ENCODE assay signal across 8 mouse cellular contexts in genomic region chr6:88147411-88148003, GRCm38 (mm10). TPM values are rescaled to one million over a fixed set of nuclear protein-coding genes. Genes with fewer than 3 reads are reported as not detected.
A peak's percentile ranks its signal among the peaks of the same experiment; 100 is the strongest.
DNase-seq lines count a peak whose midpoint lies in the region; ATAC-seq and TF ChIP-seq lines count a peak whose summit lies in the region.

No protein-coding gene starts in this region.

- intact Hi-C loops in heart, postnatal 36 days (cut with DNase I): loop anchor here (5.0 kb wide), 1 partner anchor 50 kb away; no protein-coding TSS in a partner anchor

- H3K4me2 ChIP-seq in neural tube, embryonic 13.5 days: no peak overlapping the region
- no peak overlapping the region for H3K4me2 ChIP-seq in neural tube, embryonic 15.5 days

- TF ChIP-seq CTCF in lung, adult 2 months (IDR thresholded peaks at IDR 0.05; ENCODE audit: insufficient read depth, low read length): no peak

- no peak overlapping the region for H3K9ac ChIP-seq in neural tube, embryonic 13.5 days
- H3K9ac ChIP-seq in neural tube, embryonic 15.5 days (replicated peaks): no peak overlapping the region

- DNase-seq in cerebellum, postnatal 10 days: peak; percentile 50 to 63
- peak; percentile 69 to 72 for DNase-seq in heart, postnatal 36 days
- peak; percentile 65 for DNase-seq in lung, adult 2 months
- no peak for DNase-seq in thymus, postnatal 36 days

- H3K36me3 ChIP-seq in neural tube, embryonic 13.5 days: no peaks in the 10 kb centered on the region
- H3K36me3 ChIP-seq in neural tube, embryonic 15.5 days: no peaks in the 10 kb centered on the region

- 73% methylated on average over 16 of the region's 16 CpGs for WGBS in neural tube, embryonic 13.5 days
- WGBS in neural tube, embryonic 15.5 days: 65% methylated on average over 16 of the region's 16 CpGs
- 26% methylated on average over 16 of the region's 16 CpGs for WGBS in lung, adult 2 months

- H3K27me3 ChIP-seq in neural tube, embryonic 13.5 days: no peaks in the 10 kb centered on the region
- no peaks in the 10 kb centered on the region for H3K27me3 ChIP-seq in neural tube, embryonic 15.5 days (replicated peaks)

- H3K27ac ChIP-seq in neural tube, embryonic 13.5 days (replicated peaks): no peak overlapping the region
- no peak overlapping the region for H3K27ac ChIP-seq in neural tube, embryonic 15.5 days (replicated peaks)

- ATAC-seq in cerebellum, adult (ENCODE audit: insufficient number of reproducible peaks, low FRiP score, low TSS enrichment): no peak
- ATAC-seq in neural tube, embryonic 13.5 days (ENCODE audit: low read depth): peak; percentile 32
- no peak for ATAC-seq in neural tube, embryonic 15.5 days (ENCODE audit: low FRiP score)
- no peak for ATAC-seq in frontal cortex, adult (ENCODE audit: low TSS enrichment)

- peaks cover 16% of the 10 kb centered on the region for H3K4me1 ChIP-seq in neural tube, embryonic 13.5 days (replicated peaks)
- no peaks in the 10 kb centered on the region for H3K4me1 ChIP-seq in neural tube, embryonic 15.5 days
- H3K4me1 ChIP-seq in lung, adult 2 months (ENCODE audit: control insufficient read depth, insufficient read depth, low read length): peaks cover 20% of the 10 kb centered on the region

- H3K9me3 ChIP-seq in neural tube, embryonic 13.5 days: no peaks in the 10 kb centered on the region
- H3K9me3 ChIP-seq in neural tube, embryonic 15.5 days (replicated peaks): no peaks in the 10 kb centered on the region

- no peak overlapping the region for H3K4me3 ChIP-seq in neural tube, embryonic 13.5 days
- no peak overlapping the region for H3K4me3 ChIP-seq in neural tube, embryonic 15.5 days (replicated peaks)
- peak overlapping the region; percentile 42 for H3K4me3 ChIP-seq in lung, adult 2 months (replicated peaks; ENCODE audit: extremely low read depth, low read depth, low read length)

- TF ChIP-seq POLR2A in lung, adult 2 months (IDR thresholded peaks at IDR 0.05; ENCODE audit: borderline replicate concordance, extremely low read depth, low read depth, low read length): peak; percentile 65; the same call in 1 of the 2 replicates

RNA-seq across cellular contexts. Expression of gene Gata2, which starts 46.2 kb away (rescaled TPM):
- 6.8 and 6.9 TPM in 2 replicates for polyA plus RNA-seq in neural tube, embryonic 13.5 days (2015; fragmentation: Nextera tagmentation; extraction: Ambion mirVana)
- 7.2 and 14.3 TPM in 2 replicates for polyA plus RNA-seq in neural tube, embryonic 15.5 days (2015; fragmentation: Nextera tagmentation; extraction: Ambion mirVana)
- total RNA-seq in heart, postnatal 36 days (2021): 10 to 100 TPM; 17.3 to 20.1 TPM
- 184 and 333 TPM in 2 replicates for polyA plus RNA-seq in lung, adult 2 months (2012; rRNA removed)

Comparison
In these comparisons a context has a peak if more than half of its experiments do, and no peak if none do; other contexts are left out.
1. DNase-seq: peak in cerebellum, postnatal 10 days (2 of 2), heart, postnatal 36 days (2 of 2) and lung, adult 2 months (single experiment); none in thymus, postnatal 36 days (0 of 2).
2. RNA of gene Gata2, which starts 46.2 kb away (polyA plus RNA-seq): 184 to 333 TPM in lung, adult 2 months; 7.2 to 14.3 TPM in neural tube, embryonic 15.5 days and 6.8 to 6.9 TPM in neural tube, embryonic 13.5 days; every median in the first group is over 10 times any median in the second.